Mouse (Mus musculus) CH12.LX (cell line): ENCODE measurements around the gene Bid. TPM values are rescaled to one million over a fixed set of nuclear protein-coding genes. Genes with fewer than 3 reads are reported as not detected.
A peak's percentile ranks its signal among the peaks of the same experiment; 100 is the strongest.

Source experiments
- DNase-seq: peaks from one replicate; pipeline ENCODE4 v3.0.0-alpha.2; 2013; ENCODE audit errors: extremely low read depth
- H3K27ac ChIP-seq: 2 replicates; pipeline ENCODE4 v1.5.1; 2012; ENCODE audit warnings: low read depth, mild to moderate bottlenecking, control low read depth, moderate library complexity; ENCODE audit not compliant: insufficient read depth
- H3K27me3 ChIP-seq: replicated peaks from 2 replicates; pipeline ENCODE3; 2012; ENCODE audit warnings: inconsistent platforms
- H3K36me3 ChIP-seq, 2 experiments: replicated peaks in 1 of 2; 2 replicates each; pipeline versions ENCODE3 to v1.6.1; 2012; ENCODE audit warnings: inconsistent platforms in 1 of 2, low read length in 1 of 2, mild to moderate bottlenecking in 1 of 2, mixed read lengths in 1 of 2, moderate library complexity in 1 of 2; ENCODE audit not compliant: control insufficient read depth in 1 of 2, insufficient read depth in 1 of 2
- H3K4me1 ChIP-seq, 2 experiments: 2 replicates each; pipeline ENCODE4 v1.6.1; 2012; ENCODE audit warnings: inconsistent platforms in 1 of 2, moderate library complexity in 1 of 2; ENCODE audit not compliant: insufficient read depth in 2 of 2, control insufficient read depth in 1 of 2
- H3K4me2 ChIP-seq: 2 replicates; pipeline ENCODE4 v1.6.1; 2012; ENCODE audit warnings: low read depth, mild to moderate bottlenecking, control low read depth; ENCODE audit not compliant: poor library complexity, insufficient read depth, severe bottlenecking
- H3K4me3 ChIP-seq, 3 experiments: fragments of 150-350 bp in 1 of 3; sonication (generic) in 1 of 3; replicated peaks in 1 of 3; 2 replicates each; pipeline versions ENCODE3 to v1.5.1; 2011 to 2012; ENCODE audit warnings: low read depth in 2 of 3, low read length in 2 of 3, mild to moderate bottlenecking in 2 of 3, moderate library complexity in 2 of 3, control low read depth in 1 of 3, improper control_type of control experiment in 1 of 3, inconsistent platforms in 1 of 3, mixed read lengths in 1 of 3; ENCODE audit not compliant: poor library complexity in 1 of 3
- H3K79me2 ChIP-seq: replicated peaks from 2 replicates; pipeline ENCODE4 v1.6.1; 2012; ENCODE audit warnings: mild to moderate bottlenecking, moderate library complexity; ENCODE audit not compliant: control insufficient read depth, poor library complexity, insufficient read depth, severe bottlenecking; ENCODE audit errors: extremely low read depth
- H3K9ac ChIP-seq: 2 replicates; pipeline ENCODE4 v1.6.1; 2012; ENCODE audit warnings: low read depth, mild to moderate bottlenecking, control low read depth, moderate library complexity; ENCODE audit not compliant: insufficient read depth
- H3K9me3 ChIP-seq: replicated peaks from 2 replicates; pipeline ENCODE3; 2012; ENCODE audit warnings: low read length, inconsistent platforms, mixed read lengths
- BHLHE40 ChIP-seq: IDR thresholded peaks from 2 replicates; pipeline ENCODE4 v1.6.1; 2011; ENCODE audit warnings: mild to moderate bottlenecking, low read depth, low read length, improper control_type of control experiment
- CHD1 ChIP-seq: IDR thresholded peaks from 2 replicates; pipeline ENCODE4 v1.6.1; 2012; ENCODE audit warnings: low read depth, low read length, improper control_type of control experiment, inconsistent platforms
- CHD2 ChIP-seq: IDR thresholded peaks from 2 replicates; pipeline ENCODE4 v1.6.1; 2011; ENCODE audit warnings: low read length, improper control_type of control experiment
- E2F4 ChIP-seq: IDR thresholded peaks from 2 replicates; pipeline ENCODE4 v1.6.1; 2011; ENCODE audit warnings: low read depth, low read length, improper control_type of control experiment; ENCODE audit not compliant: insufficient replicate concordance
- EP300 ChIP-seq: IDR thresholded peaks from 2 replicates; pipeline ENCODE4 v1.6.1; 2011; ENCODE audit warnings: low read length, improper control_type of control experiment
- ETS1 ChIP-seq: conservative IDR thresholded peaks from 2 replicates; pipeline ENCODE4 v1.6.1; 2012; ENCODE audit warnings: low read depth, mild to moderate bottlenecking, inconsistent platforms, low read length, improper control_type of control experiment, moderate library complexity
- GABPA ChIP-seq: IDR thresholded peaks from 2 replicates; pipeline ENCODE4 v1.6.1; 2012; ENCODE audit warnings: low read depth, low read length, improper control_type of control experiment, inconsistent platforms; ENCODE audit not compliant: insufficient replicate concordance
- JUN ChIP-seq: IDR thresholded peaks from 2 replicates; pipeline ENCODE4 v1.6.1; 2011; ENCODE audit warnings: low read depth, mild to moderate bottlenecking, low read length, improper control_type of control experiment, moderate library complexity; ENCODE audit not compliant: insufficient read depth
- MAX ChIP-seq: IDR thresholded peaks from 2 replicates; pipeline ENCODE4 v1.6.1; 2011; ENCODE audit warnings: low read length, improper control_type of control experiment
- MEF2A ChIP-seq: IDR thresholded peaks from 2 replicates; pipeline ENCODE4 v1.6.1; 2014; ENCODE audit warnings: low read depth, mild to moderate bottlenecking, inconsistent platforms, low read length, improper control_type of control experiment, borderline replicate concordance
- MXI1 ChIP-seq: IDR thresholded peaks from 2 replicates; pipeline ENCODE4 v1.6.1; 2011; ENCODE audit warnings: mild to moderate bottlenecking, low read depth, low read length, improper control_type of control experiment
- PAX5 ChIP-seq: IDR thresholded peaks from 2 replicates; pipeline ENCODE4 v1.6.1; 2012; ENCODE audit warnings: low read length, inconsistent platforms, mixed read lengths
- POLR2A ChIP-seq: IDR thresholded peaks from 2 replicates; pipeline ENCODE4 v1.6.1; 2011; ENCODE audit warnings: low read depth, mild to moderate bottlenecking, improper control_type of control experiment, low read length
- POLR2AphosphoS2 ChIP-seq: IDR thresholded peaks from 2 replicates; pipeline ENCODE4 v1.6.1; 2011; ENCODE audit warnings: low read depth, low read length, improper control_type of control experiment
- RCOR1 ChIP-seq: conservative IDR thresholded peaks from 2 replicates; pipeline ENCODE4 v1.6.1; 2012; ENCODE audit warnings: low read depth, mild to moderate bottlenecking, inconsistent platforms, low read length, improper control_type of control experiment
- SIN3A ChIP-seq: IDR thresholded peaks from 2 replicates; pipeline ENCODE4 v1.6.1; 2012; ENCODE audit warnings: low read length, improper control_type of control experiment, inconsistent platforms
- SMC3 ChIP-seq: IDR thresholded peaks from 2 replicates; pipeline ENCODE4 v1.6.1; 2011; ENCODE audit warnings: low read depth, low read length, improper control_type of control experiment
- TBP ChIP-seq: conservative IDR thresholded peaks from 2 replicates; pipeline ENCODE4 v1.6.1; 2011; ENCODE audit warnings: low read depth, low read length, improper control_type of control experiment
- UBTF ChIP-seq: IDR thresholded peaks from 2 replicates; pipeline ENCODE4 v1.6.1; 2012; ENCODE audit warnings: low read depth, mild to moderate bottlenecking, inconsistent platforms, low read length, improper control_type of control experiment, moderate library complexity
- USF1 ChIP-seq: IDR thresholded peaks from 2 replicates; pipeline ENCODE4 v1.6.1; 2014; ENCODE audit warnings: low read depth, mild to moderate bottlenecking, inconsistent platforms, low read length, improper control_type of control experiment
- ZC3H11A ChIP-seq: IDR thresholded peaks from 2 replicates; pipeline ENCODE4 v1.6.1; 2012; ENCODE audit warnings: low read depth, mild to moderate bottlenecking, inconsistent platforms, low read length, improper control_type of control experiment
- ZKSCAN1 ChIP-seq: IDR thresholded peaks from 2 replicates; pipeline ENCODE4 v1.6.1; 2012; ENCODE audit warnings: low read depth, inconsistent platforms, low read length, improper control_type of control experiment, borderline replicate concordance
- ZMIZ1 ChIP-seq: IDR thresholded peaks from 2 replicates; pipeline ENCODE4 v1.6.1; 2012; ENCODE audit warnings: low read depth, mild to moderate bottlenecking, inconsistent platforms, low read length, improper control_type of control experiment
- ZNF384 ChIP-seq: IDR thresholded peaks from 2 replicates; pipeline ENCODE4 v1.6.1; 2012; ENCODE audit warnings: low read depth, low read length, improper control_type of control experiment, inconsistent platforms
- dilution Hi-C: fragments of 300-500 bp; cut with MboI; formaldehyde crosslinking; loops from 2 replicates; pipeline ENCODE4 v1.14.3; 2020; ENCODE audit warnings: low sequenced_read_pairs; ENCODE audit not compliant: extremely low pct_unique_long_range_greater_than_20kb, extremely low pct_ligation_motif_present
- in situ Hi-C: fragments of 300-500 bp; cut with MboI; formaldehyde crosslinking; loops from 3 replicates; pipeline ENCODE4 v1.14.3; 2019; ENCODE audit warnings: low sequenced_read_pairs, low pct_ligation_motif_present, low pct_unique_long_range_greater_than_20kb, mixed read lengths
- polyA plus RNA-seq: library from polyadenylated mRNA; unstranded; fragments of >175 nt; gene quantifications from 2 replicates; pipeline ENCODE4 v1.2.1, GENCODE M21; 2012; ENCODE audit warnings: low read depth; ENCODE audit not compliant: insufficient read length
- total RNA-seq, 2 experiments: library from RNA; depleted of rRNA; stranded (reverse); fragments of 300-350 nt in 1 of 2; fragments of >200 nt in 1 of 2; gene quantifications; 2 replicates each; pipeline ENCODE4 v1.2.3; 2012 to 2014

Gene Bid
- total and polyA plus RNA-seq, 3 experiments, result 102 to 148 (median 144) TPM

DNA sequence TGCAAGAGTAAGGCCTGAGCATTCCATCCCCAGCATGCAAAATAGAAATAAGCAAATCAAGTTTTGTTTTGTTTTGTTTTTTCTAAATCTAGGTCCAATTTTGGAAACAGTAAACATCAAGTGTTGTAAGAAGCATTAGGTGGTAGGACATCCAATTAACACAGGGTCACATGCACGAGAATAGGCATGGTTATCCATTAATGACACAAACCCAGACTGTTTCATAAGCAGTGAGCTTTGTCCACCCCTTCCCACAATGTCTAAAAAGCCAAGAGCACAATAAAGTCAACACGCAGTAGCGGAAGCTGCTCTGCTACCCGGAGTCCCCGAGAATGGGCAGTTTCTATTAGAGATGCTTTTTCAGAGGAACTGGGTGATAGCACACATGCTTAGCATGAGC lies 11.5 kb downstream of the Bid start:
- no peak overlapping the region for H3K9ac ChIP-seq
- no peak overlapping the region for H3K4me2 ChIP-seq
- DNase-seq, result no peak
- H3K4me3 ChIP-seq, result no peak overlapping the region
- in situ Hi-C loops, result no loop called here
- H3K36me3 ChIP-seq, result peaks cover 50 to 80% of the 10 kb centered on the region in 2 experiments
- dilution Hi-C loops, result no loop called here
- H3K27me3 ChIP-seq, result no peaks in the 10 kb centered on the region
- TF ChIP-seq CHD2, result no peak
- no peak for TF ChIP-seq ETS1
- no peak for TF ChIP-seq USF1
- peaks cover 79% of the 10 kb centered on the region for H3K79me2 ChIP-seq
- no peaks in the 10 kb centered on the region for H3K9me3 ChIP-seq
- H3K4me1 ChIP-seq, result peaks cover 22 to 83% of the 10 kb centered on the region in 2 experiments
- no peak overlapping the region for H3K27ac ChIP-seq

DNA sequence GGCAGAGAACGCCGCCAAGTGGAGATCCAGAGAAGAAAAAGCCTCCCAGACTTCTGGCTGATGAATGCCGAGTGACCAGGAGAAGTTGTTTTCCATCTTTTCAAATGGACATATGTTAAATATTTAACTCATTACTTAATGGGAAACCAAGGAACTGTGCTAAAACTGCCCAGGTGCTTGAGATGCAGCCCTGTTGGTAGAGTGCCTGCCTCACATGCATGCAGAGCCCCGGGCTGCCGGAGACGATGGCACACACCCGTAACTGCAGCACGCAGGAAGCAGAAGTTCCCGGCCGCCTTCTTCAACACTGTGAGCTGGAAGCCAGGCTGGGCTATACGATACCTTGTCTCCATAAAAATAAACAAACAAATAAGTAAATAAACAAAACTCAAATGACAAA lies 12.7 kb downstream of the Bid start:
- no peaks in the 10 kb centered on the region for H3K9me3 ChIP-seq
- peaks cover 57 to 85% of the 10 kb centered on the region in 2 experiments for H3K36me3 ChIP-seq
- in situ Hi-C loops, result loop anchor here (5.0 kb wide), 1 partner anchor 273 kb away; no protein-coding TSS in a partner anchor
- H3K27ac ChIP-seq, result no peak overlapping the region
- DNase-seq, result no peak
- TF ChIP-seq ZKSCAN1 (no peak), BHLHE40 (no peak), ZC3H11A (no peak), PAX5 (no peak), CHD2 (no peak), POLR2A (no peak), ZNF384 (no peak), RCOR1 (no peak), GABPA (no peak)
- no peak overlapping the region for H3K9ac ChIP-seq
- H3K27me3 ChIP-seq, result no peaks in the 10 kb centered on the region
- H3K4me1 ChIP-seq, result peaks cover 22 to 86% of the 10 kb centered on the region in 2 experiments
- H3K4me3 ChIP-seq, result no peak overlapping the region
- H3K79me2 ChIP-seq, result peaks cover 72% of the 10 kb centered on the region
- dilution Hi-C loops, result no loop called here
- H3K4me2 ChIP-seq, result no peak overlapping the region

DNA sequence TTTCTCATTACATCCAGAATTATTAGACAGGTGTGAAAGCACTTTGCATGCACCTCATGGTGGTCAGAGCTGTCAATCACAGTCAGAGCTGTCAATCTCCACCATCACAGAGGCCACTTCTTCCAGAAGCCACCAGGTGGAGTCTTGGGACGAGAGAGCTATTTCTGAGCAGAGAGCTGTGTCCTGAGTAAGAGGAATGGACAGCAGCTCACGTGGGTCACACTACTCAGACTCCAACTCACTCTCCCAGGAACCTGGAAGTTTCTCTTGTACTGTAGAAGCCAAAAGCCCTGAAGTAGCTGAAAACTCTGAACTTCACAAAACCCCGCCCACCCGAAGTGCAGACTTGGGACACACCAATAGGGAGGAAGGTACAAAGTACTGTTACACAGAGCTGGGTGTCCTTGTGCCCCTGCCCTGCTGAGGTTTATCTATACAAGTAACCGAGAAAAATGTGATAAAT lies 13.2 kb downstream of the Bid start:
- Histone ChIP-seq H3K4me2 (no peak overlapping the region), H3K27ac (no peak overlapping the region), H3K9me3 (no peaks in the 10 kb centered on the region), H3K79me2 (peaks cover 72% of the 10 kb centered on the region), H3K9ac (no peak overlapping the region), H3K36me3 (peaks cover 62 to 90% of the 10 kb centered on the region in 2 experiments), H3K4me3 (no peak overlapping the region), H3K27me3 (no peaks in the 10 kb centered on the region), H3K4me1 (peaks cover 22 to 89% of the 10 kb centered on the region in 2 experiments)
- in situ Hi-C loops, result loop anchor here (5.0 kb wide), 1 partner anchor 274 kb away; no protein-coding TSS in a partner anchor
- dilution Hi-C loops, result no loop called here
- peak; percentile 79 for DNase-seq
- TF ChIP-seq ETS1 (no peak), ZKSCAN1 (no peak), MEF2A (no peak), UBTF (no peak), ZMIZ1 (no peak), ZC3H11A (no peak), USF1 (0 out of 2 replicates have a peak, but pooled peaks have one; percentile 10), GABPA (no peak), BHLHE40 (peak; percentile 86), SMC3 (peak; percentile 87), E2F4 (no peak), MAX (0 out of 2 replicates have a peak, but pooled peaks have one; percentile 48), ZNF384 (no peak), SIN3A (peak; percentile 81), POLR2A (no peak), TBP (no peak), CHD1 (no peak), POLR2AphosphoS2 (no peak), JUN (no peak), CHD2 (no peak), EP300 (no peak), MXI1 (peak; percentile 84)
